Mouse (Mus musculus) intestine, embryonic 14.5 days (tissue): Measurements from ENCODE around the gene Olfr1383. TPM values are rescaled to one million over a fixed set of nuclear protein-coding genes. Genes with fewer than 3 reads are reported as not detected.
"Not testable (repeated sequence)": the region's sequence is repeated elsewhere in the genome, so short reads cannot be mapped to it uniquely, and the experiment has no call there.

ENCODE experiments used
- ATAC-seq: fragments of 200-750 bp; cut with Nextera tagmentation; replicated peaks from 2 replicates; pipeline ENCODE4 v1.8.0; 2017; ENCODE audit warnings: low read depth, moderate number of reproducible peaks, moderate TSS enrichment, moderate library complexity; ENCODE audit not compliant: low FRiP score, low TSS enrichment
- DNase-seq: peaks from one replicate; pipeline ENCODE4 v3.0.0-alpha.2; 2018; ENCODE audit warnings: low spot score
- H3K27ac ChIP-seq: fragments of 300-500 bp; sonication (generic); 2 replicates; pipeline ENCODE4 v1.5.1; 2014; ENCODE audit warnings: low read depth, mild to moderate bottlenecking, control low read depth
- H3K27me3 ChIP-seq: fragments of 300-500 bp; sonication (generic); replicated peaks from 2 replicates; pipeline ENCODE4 v1.6.1; 2014; ENCODE audit warnings: low read length, control low read depth; ENCODE audit not compliant: control insufficient read depth, insufficient read depth
- H3K36me3 ChIP-seq: fragments of 300-500 bp; sonication (generic); 2 replicates; pipeline ENCODE4 v1.6.1; 2014; ENCODE audit warnings: low read length, control low read depth; ENCODE audit not compliant: control insufficient read depth, insufficient read depth
- H3K4me1 ChIP-seq: fragments of 300-500 bp; sonication (generic); replicated peaks from 2 replicates; pipeline ENCODE4 v1.6.1; 2014; ENCODE audit warnings: low read length, control low read depth, mixed read lengths; ENCODE audit not compliant: control insufficient read depth, insufficient read depth
- H3K4me2 ChIP-seq: fragments of 300-500 bp; sonication (generic); 2 replicates; pipeline ENCODE4 v1.6.1; 2014; ENCODE audit warnings: low read length
- H3K4me3 ChIP-seq: fragments of 300-500 bp; sonication (generic); 2 replicates; pipeline ENCODE4 v1.5.1; 2014; ENCODE audit warnings: low read depth, low read length, control low read depth, mixed read lengths
- H3K9ac ChIP-seq: fragments of 300-500 bp; sonication (generic); 2 replicates; pipeline ENCODE4 v1.6.1; 2014; ENCODE audit warnings: mild to moderate bottlenecking, low read length
- H3K9me3 ChIP-seq: fragments of 300-500 bp; sonication (generic); 2 replicates; pipeline ENCODE4 v1.6.1; 2016; ENCODE audit warnings: low read length, control low read depth; ENCODE audit not compliant: control insufficient read depth
- WGBS: fragments of 180-500 bp; shearing (Covaris S2); extraction: QIAGEN DNeasy Blood & Tissue Kit; methylation state at CpG from one replicate; pipeline ENCODE4 v1.1.7; 2014; 5-methylcytosine and 5-hydroxymethylcytosine counted together
- polyA plus RNA-seq: library from polyadenylated mRNA; unstranded; fragments of >200 nt; fragmentation: Nextera tagmentation; extraction: Ambion mirVana; gene quantifications from 2 replicates; pipeline ENCODE4 v1.2.1, GENCODE M21; 2014

Gene Olfr1383
- polyA plus RNA-seq: not detected in 2 replicates

DNA sequence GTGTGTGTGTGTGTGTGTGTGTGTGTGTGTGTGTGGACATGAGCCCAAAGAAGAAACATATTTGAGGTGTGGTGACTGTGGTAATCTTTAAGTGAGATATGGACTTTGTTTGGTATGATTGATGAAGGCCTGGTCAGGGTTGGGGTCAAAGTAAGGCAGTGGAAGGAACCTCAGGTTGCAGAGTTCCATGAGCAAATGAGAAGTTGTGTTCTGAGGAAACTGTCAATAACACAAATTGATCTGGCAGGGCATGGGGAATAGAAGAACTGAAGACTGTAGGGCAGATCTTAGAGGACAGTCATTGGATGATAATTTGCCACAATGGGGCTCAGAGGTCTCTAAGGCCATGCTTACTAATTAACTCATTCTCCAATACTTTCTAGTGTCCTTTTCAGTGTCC is at the start of gene Olfr1383:
Gene Olfr1383 (plus strand): TSS at position 301 of the 400 bp plus-strand sequence.
- Histone ChIP-seq H3K4me2 (no peak within 1 kb of the TSS), H3K27me3 (no peaks in the 10 kb centered on the region)
- ATAC-seq: no peak

DNA sequence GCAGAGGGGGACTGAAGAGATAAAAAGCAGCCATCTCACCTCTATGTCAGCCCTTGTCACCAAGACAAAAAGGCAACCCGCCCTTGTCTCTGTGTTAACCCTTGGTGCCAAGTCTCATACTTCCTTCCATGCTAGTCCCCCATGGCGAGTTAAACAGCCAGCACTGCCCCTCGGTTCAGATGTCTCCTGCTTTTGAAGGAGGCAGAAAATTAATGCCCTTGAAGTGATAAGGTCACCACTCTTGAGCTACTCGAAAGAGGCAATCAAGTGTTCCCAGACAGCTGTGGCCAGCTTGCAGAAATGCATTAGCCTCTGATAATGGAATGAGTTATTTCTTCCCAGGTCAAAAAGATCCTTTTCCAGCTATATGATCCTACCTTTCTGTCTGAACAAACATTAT is 33.5 kb upstream of the Olfr1383 start:
- Histone ChIP-seq H3K36me3 (no peaks in the 10 kb centered on the region), H3K27me3 (no peaks in the 10 kb centered on the region), H3K9me3 (no peaks in the 10 kb centered on the region), H3K4me2 (no peak overlapping the region), H3K9ac (no peak overlapping the region), H3K4me1 (no peaks in the 10 kb centered on the region), H3K4me3 (no peak overlapping the region), H3K27ac (no peak overlapping the region)
- WGBS: 41% methylated on average over 4 of the region's 4 CpGs
- DNase-seq: no peak
- no peak for ATAC-seq

More for the DNA sequence above, at the start of gene Olfr1383:
- no peaks in the 10 kb centered on the region for H3K9me3 ChIP-seq
- no peak for DNase-seq
- H3K4me1 ChIP-seq: no peaks in the 10 kb centered on the region
- no peak within 1 kb of the TSS for H3K4me3 ChIP-seq
- no peaks in the 10 kb centered on the region for H3K36me3 ChIP-seq
- H3K27ac ChIP-seq: no peak within 1 kb of the TSS
- H3K9ac ChIP-seq: no peak within 1 kb of the TSS

DNA sequence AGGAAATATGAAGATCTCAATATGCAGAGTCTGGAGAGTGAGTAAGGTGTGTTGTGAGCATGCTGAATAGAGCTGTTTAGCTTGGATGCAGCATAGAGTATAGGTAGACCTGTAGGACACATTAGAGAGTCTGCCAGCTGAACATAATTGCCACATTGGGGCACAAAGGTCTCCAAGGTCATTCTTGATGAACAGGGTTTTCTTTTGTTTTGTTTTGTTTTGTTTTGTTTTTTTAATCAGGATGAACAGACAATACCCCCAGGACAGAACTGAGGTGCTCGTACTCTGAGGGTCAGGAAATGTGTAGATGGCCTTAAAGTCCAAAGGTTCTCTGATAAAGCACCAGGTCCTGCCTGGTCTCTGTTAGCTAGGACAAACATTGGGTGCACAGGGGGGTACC is 30.7 kb upstream of the Olfr1383 start, which contains the start of gene Olfr1385:
Gene Olfr1385 (plus strand): TSS at position 301 of the 400 bp plus-strand sequence.
- not testable (repeated sequence) for H3K27me3 ChIP-seq, ATAC-seq, H3K9ac ChIP-seq, H3K27ac ChIP-seq, H3K4me1 ChIP-seq, DNase-seq, H3K36me3 ChIP-seq, H3K4me3 ChIP-seq, H3K9me3 ChIP-seq, H3K4me2 ChIP-seq
- 72% methylated on average over 1 of the region's 1 CpGs for WGBS

DNA sequence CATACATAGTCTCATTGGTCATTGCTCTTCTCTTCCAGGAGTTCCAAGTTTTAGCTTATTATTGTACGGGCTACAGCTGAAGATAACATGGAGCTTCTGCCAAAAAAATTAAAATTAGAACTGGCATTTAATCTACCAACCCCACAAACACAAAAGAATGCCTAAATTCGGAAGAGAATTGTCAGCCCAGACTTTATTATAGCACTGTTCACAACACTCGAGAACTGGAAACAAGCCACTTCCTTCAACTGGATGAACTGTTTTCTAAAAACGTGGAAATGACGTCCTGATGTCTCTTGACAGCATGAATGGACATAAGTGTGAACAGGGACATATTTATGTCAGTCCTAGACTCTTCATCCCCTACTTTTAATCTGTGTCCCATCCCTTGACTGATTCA is 1.4 kb upstream of the Olfr1383 start:
- Histone ChIP-seq H3K36me3 (no peaks in the 10 kb centered on the region), H3K4me2 (no peak overlapping the region), H3K4me3 (no peak overlapping the region), H3K9me3 (no peaks in the 10 kb centered on the region), H3K4me1 (no peaks in the 10 kb centered on the region), H3K9ac (no peak overlapping the region), H3K27ac (no peak overlapping the region), H3K27me3 (no peaks in the 10 kb centered on the region)
- no peak for DNase-seq
- WGBS: 76% methylated on average over 5 of the region's 5 CpGs
- ATAC-seq: no peak

DNA sequence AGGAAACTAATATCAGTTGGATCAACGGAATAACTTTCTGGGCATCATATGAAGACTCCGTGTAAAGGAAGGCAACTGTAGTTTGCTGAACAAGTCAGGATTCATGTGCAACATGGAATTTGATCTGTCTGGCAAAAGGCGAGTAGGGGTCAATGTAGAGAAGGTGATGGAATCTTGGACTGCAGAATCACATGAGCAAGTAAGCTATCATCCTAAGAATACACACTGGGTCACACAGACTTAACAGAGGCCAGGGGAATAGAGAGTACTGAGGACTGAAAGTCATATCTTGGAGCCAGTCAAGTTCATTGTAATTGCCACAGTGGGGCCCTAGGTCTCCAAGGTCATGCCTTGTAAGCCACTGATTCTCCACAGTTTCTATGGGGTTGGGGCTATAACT is 8.5 kb downstream of the Olfr1383 start, which contains the start of gene Olfr1382:
Gene Olfr1382 (plus strand): TSS at position 301 of the 400 bp plus-strand sequence.
- ATAC-seq: no peak
- no peak within 1 kb of the TSS for H3K9ac ChIP-seq
- H3K36me3 ChIP-seq: no peaks in the 10 kb centered on the region
- no peaks in the 10 kb centered on the region for H3K27me3 ChIP-seq
- no peak within 1 kb of the TSS for H3K4me2 ChIP-seq
- no peak within 1 kb of the TSS for H3K4me3 ChIP-seq
- no peak for DNase-seq
- H3K9me3 ChIP-seq: no peaks in the 10 kb centered on the region
- no peaks in the 10 kb centered on the region for H3K4me1 ChIP-seq
- H3K27ac ChIP-seq: no peak within 1 kb of the TSS
- WGBS: 88% methylated on average over 3 of the region's 3 CpGs

DNA sequence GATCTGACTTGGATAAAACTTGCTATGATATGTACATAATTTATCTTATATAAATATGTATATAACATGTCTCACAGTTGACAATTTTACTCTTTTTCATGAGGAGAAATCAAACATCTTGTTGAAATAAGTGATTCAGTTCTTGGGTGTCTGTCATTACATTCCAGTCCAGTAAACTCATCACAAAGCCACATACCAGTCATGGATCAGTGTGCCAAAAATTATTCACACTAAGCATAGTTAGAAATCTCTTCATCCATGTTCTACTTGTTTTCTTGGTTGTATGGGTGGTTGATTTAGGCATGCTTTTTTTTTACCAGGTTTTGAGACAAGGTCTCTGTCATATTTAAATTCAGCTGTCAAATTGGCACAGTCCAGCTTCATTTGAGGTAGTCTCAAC is 13.3 kb downstream of the Olfr1383 start:
- no peaks in the 10 kb centered on the region for H3K9me3 ChIP-seq
- no peaks in the 10 kb centered on the region for H3K36me3 ChIP-seq
- no peaks in the 10 kb centered on the region for H3K4me1 ChIP-seq
- H3K27me3 ChIP-seq: no peaks in the 10 kb centered on the region
- no peak overlapping the region for H3K4me3 ChIP-seq
- ATAC-seq (no peak), DNase-seq (no peak)
- H3K27ac ChIP-seq: no peak overlapping the region
- no peak overlapping the region for H3K4me2 ChIP-seq
- no peak overlapping the region for H3K9ac ChIP-seq

DNA sequence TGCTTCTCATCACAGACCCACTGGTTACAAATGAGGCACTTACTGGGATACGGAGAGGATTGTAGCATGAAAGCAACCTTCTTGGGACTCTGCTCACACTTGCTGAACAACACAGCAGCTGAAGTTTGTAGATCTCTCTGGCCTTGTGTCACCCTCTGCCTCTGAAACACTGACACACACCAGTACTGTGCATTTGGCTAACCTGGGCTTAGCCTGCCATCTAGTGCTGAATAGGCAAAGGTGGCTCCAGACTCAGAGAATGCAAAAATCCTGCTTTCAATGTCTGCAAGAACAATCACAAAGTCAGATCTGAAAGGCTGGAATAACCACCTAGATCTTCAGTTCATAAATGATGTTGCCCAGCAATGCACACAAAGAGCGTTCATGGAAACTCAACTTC is 17.2 kb downstream of the Olfr1383 start:
- H3K4me3 ChIP-seq, DNase-seq, H3K4me1 ChIP-seq, H3K9ac ChIP-seq, H3K4me2 ChIP-seq, H3K27me3 ChIP-seq, H3K27ac ChIP-seq, ATAC-seq, H3K9me3 ChIP-seq, H3K36me3 ChIP-seq: not testable (repeated sequence)
- whole genome bisulfite sequencing: 82% methylated on average over 2 of the region's 2 CpGs

DNA sequence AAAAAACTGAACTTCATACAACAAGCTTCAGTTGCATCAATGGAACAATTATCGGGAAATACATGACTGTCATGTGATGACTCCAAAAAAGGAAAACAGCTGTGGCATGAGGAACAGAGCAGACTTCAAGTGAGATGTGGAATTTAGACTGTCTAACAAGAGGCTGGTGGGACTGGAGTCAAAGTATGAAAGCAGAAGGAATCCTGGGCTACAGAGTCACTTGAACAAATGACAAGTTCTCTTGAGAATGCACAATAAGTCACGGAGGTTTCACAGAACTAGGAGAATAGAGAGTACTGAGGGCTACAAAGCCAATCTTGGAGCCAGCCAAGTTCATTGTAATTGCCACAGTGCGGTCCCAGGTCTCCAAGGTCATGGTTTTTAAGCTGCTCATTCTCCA is 23.7 kb downstream of the Olfr1383 start, which contains the start of gene Olfr1381:
Gene Olfr1381 (plus strand): TSS at position 301 of the 400 bp plus-strand sequence.
- H3K27ac ChIP-seq, H3K4me1 ChIP-seq, H3K4me2 ChIP-seq, DNase-seq, H3K9me3 ChIP-seq, H3K27me3 ChIP-seq, H3K9ac ChIP-seq, H3K36me3 ChIP-seq, H3K4me3 ChIP-seq, ATAC-seq: not testable (repeated sequence)
- 82% methylated on average over 3 of the region's 3 CpGs for WGBS

DNA sequence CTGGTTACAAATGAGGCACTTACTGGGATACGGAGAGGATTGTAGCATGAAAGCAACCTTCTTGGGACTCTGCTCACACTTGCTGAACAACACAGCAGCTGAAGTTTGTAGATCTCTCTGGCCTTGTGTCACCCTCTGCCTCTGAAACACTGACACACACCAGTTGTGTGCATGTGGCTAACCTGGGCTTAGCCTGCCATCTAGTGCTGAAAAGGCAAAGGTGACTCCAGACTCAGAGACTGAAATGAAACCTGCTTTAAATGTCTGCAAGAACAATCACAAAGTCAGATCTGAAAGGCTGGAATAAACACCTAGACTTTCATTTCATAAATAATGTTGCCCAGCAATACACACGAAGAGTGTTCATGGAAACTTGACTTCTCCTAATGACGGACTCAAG is 34.6 kb downstream of the Olfr1383 start:
- not testable (repeated sequence) for ATAC-seq, H3K4me2 ChIP-seq, H3K9me3 ChIP-seq, H3K27me3 ChIP-seq, H3K4me1 ChIP-seq, H3K9ac ChIP-seq, H3K27ac ChIP-seq, H3K4me3 ChIP-seq, DNase-seq, H3K36me3 ChIP-seq
- WGBS: 70% methylated on average over 3 of the region's 3 CpGs
